Mouse (Mus musculus) telencephalon, adult 2 months (tissue): ENCODE results near the gene Psenen.

Experiments used
- DNase-seq: peaks from one replicate; pipeline ENCODE4 v3.0.0-alpha.2; 2011; ENCODE audit warnings: low read depth, low spot score

Gene Psenen

GRCm38 (mm10) chr7:30518325-30518724 lies 45.1 kb downstream of the Psenen start:
- DNase-seq, result no peak

- no peak for DNase-seq
These were observed 48.2 kb downstream of the Psenen start for GRCm38 (mm10) chr7:30515003-30515760.
